Mouse (Mus musculus) cerebellum, adult 2 months (tissue): ENCODE data around the gene Kcnk6.

Experiments used
- CTCF ChIP-seq: fragments of 200-500 bp; IDR thresholded peaks from 2 replicates; pipeline ENCODE4 v1.5.1; 2011; ENCODE audit warnings: low read depth, mild to moderate bottlenecking, control low read depth, low read length, moderate library complexity, borderline replicate concordance; ENCODE audit not compliant: insufficient read depth
- POLR2A ChIP-seq: fragments of 200-500 bp; IDR thresholded peaks from 2 replicates; pipeline ENCODE4 v1.6.1; 2011; ENCODE audit warnings: low read length, control low read depth, borderline replicate concordance; ENCODE audit not compliant: insufficient read depth

GRCm38 (mm10) chr7:29214236-29214635 lies 18.1 kb downstream of the Kcnk6 start:
- TF ChIP-seq POLR2A (no peak), CTCF (no peak)
